Mouse (Mus musculus) CH12.LX (cell line): ENCODE data around the gene Poglut1. TPM values are rescaled to one million over a fixed set of nuclear protein-coding genes. Genes with fewer than 3 reads are reported as not detected.

Source experiments
- DNase-seq: peaks from one replicate; pipeline ENCODE4 v3.0.0-alpha.2; 2013; ENCODE audit errors: extremely low read depth
- H3K27ac ChIP-seq: 2 replicates; pipeline ENCODE4 v1.5.1; 2012; ENCODE audit warnings: low read depth, mild to moderate bottlenecking, control low read depth, moderate library complexity; ENCODE audit not compliant: insufficient read depth
- H3K27me3 ChIP-seq: replicated peaks from 2 replicates; pipeline ENCODE3; 2012; ENCODE audit warnings: inconsistent platforms
- H3K36me3 ChIP-seq, 2 experiments: replicated peaks in 1 of 2; 2 replicates each; pipeline versions ENCODE3 to v1.6.1; 2012; ENCODE audit warnings: inconsistent platforms in 1 of 2, low read length in 1 of 2, mild to moderate bottlenecking in 1 of 2, mixed read lengths in 1 of 2, moderate library complexity in 1 of 2; ENCODE audit not compliant: control insufficient read depth in 1 of 2, insufficient read depth in 1 of 2
- H3K4me1 ChIP-seq, 2 experiments: 2 replicates each; pipeline ENCODE4 v1.6.1; 2012; ENCODE audit warnings: inconsistent platforms in 1 of 2, moderate library complexity in 1 of 2; ENCODE audit not compliant: insufficient read depth in 2 of 2, control insufficient read depth in 1 of 2
- H3K4me2 ChIP-seq: 2 replicates; pipeline ENCODE4 v1.6.1; 2012; ENCODE audit warnings: low read depth, mild to moderate bottlenecking, control low read depth; ENCODE audit not compliant: poor library complexity, insufficient read depth, severe bottlenecking
- H3K4me3 ChIP-seq, 3 experiments: fragments of 150-350 bp in 1 of 3; sonication (generic) in 1 of 3; replicated peaks in 1 of 3; 2 replicates each; pipeline versions ENCODE3 to v1.5.1; 2011 to 2012; ENCODE audit warnings: low read depth in 2 of 3, low read length in 2 of 3, mild to moderate bottlenecking in 2 of 3, moderate library complexity in 2 of 3, control low read depth in 1 of 3, improper control_type of control experiment in 1 of 3, inconsistent platforms in 1 of 3, mixed read lengths in 1 of 3; ENCODE audit not compliant: poor library complexity in 1 of 3
- H3K79me2 ChIP-seq: replicated peaks from 2 replicates; pipeline ENCODE4 v1.6.1; 2012; ENCODE audit warnings: mild to moderate bottlenecking, moderate library complexity; ENCODE audit not compliant: control insufficient read depth, poor library complexity, insufficient read depth, severe bottlenecking; ENCODE audit errors: extremely low read depth
- H3K9ac ChIP-seq: 2 replicates; pipeline ENCODE4 v1.6.1; 2012; ENCODE audit warnings: low read depth, mild to moderate bottlenecking, control low read depth, moderate library complexity; ENCODE audit not compliant: insufficient read depth
- H3K9me3 ChIP-seq: replicated peaks from 2 replicates; pipeline ENCODE3; 2012; ENCODE audit warnings: low read length, inconsistent platforms, mixed read lengths
- CHD2 ChIP-seq: IDR thresholded peaks from 2 replicates; pipeline ENCODE4 v1.6.1; 2011; ENCODE audit warnings: low read length, improper control_type of control experiment
- CTCF ChIP-seq, 2 experiments: IDR thresholded peaks in 1 of 2; conservative IDR thresholded peaks in 1 of 2; 2 replicates each; pipeline ENCODE4 v1.5.1; 2011 to 2012; ENCODE audit warnings: low read depth in 2 of 2, low read length in 2 of 2, improper control_type of control experiment in 1 of 2, inconsistent platforms in 1 of 2, mild to moderate bottlenecking in 1 of 2, moderate library complexity in 1 of 2
- E2F4 ChIP-seq: IDR thresholded peaks from 2 replicates; pipeline ENCODE4 v1.6.1; 2011; ENCODE audit warnings: low read depth, low read length, improper control_type of control experiment; ENCODE audit not compliant: insufficient replicate concordance
- ELF1 ChIP-seq: IDR thresholded peaks from 2 replicates; pipeline ENCODE4 v1.6.1; 2014; ENCODE audit warnings: low read depth, mild to moderate bottlenecking, inconsistent platforms, low read length, improper control_type of control experiment
- EP300 ChIP-seq: IDR thresholded peaks from 2 replicates; pipeline ENCODE4 v1.6.1; 2011; ENCODE audit warnings: low read length, improper control_type of control experiment
- ETS1 ChIP-seq: conservative IDR thresholded peaks from 2 replicates; pipeline ENCODE4 v1.6.1; 2012; ENCODE audit warnings: low read depth, mild to moderate bottlenecking, inconsistent platforms, low read length, improper control_type of control experiment, moderate library complexity
- GABPA ChIP-seq: IDR thresholded peaks from 2 replicates; pipeline ENCODE4 v1.6.1; 2012; ENCODE audit warnings: low read depth, low read length, improper control_type of control experiment, inconsistent platforms; ENCODE audit not compliant: insufficient replicate concordance
- IRF4 ChIP-seq: IDR thresholded peaks from 2 replicates; pipeline ENCODE4 v1.6.1; 2014; ENCODE audit warnings: low read depth, mild to moderate bottlenecking, inconsistent platforms, low read length, improper control_type of control experiment
- MXI1 ChIP-seq: IDR thresholded peaks from 2 replicates; pipeline ENCODE4 v1.6.1; 2011; ENCODE audit warnings: mild to moderate bottlenecking, low read depth, low read length, improper control_type of control experiment
- MYC ChIP-seq: IDR thresholded peaks from 2 replicates; pipeline ENCODE4 v1.6.1; 2011; ENCODE audit warnings: low read depth, mild to moderate bottlenecking, improper control_type of control experiment, low read length
- NELFE ChIP-seq: IDR thresholded peaks from 2 replicates; pipeline ENCODE4 v1.6.1; 2011; ENCODE audit warnings: low read depth, low read length, improper control_type of control experiment
- NRF1 ChIP-seq: IDR thresholded peaks from 2 replicates; pipeline ENCODE4 v1.6.1; 2014; ENCODE audit warnings: low read depth, mild to moderate bottlenecking, inconsistent platforms, low read length, improper control_type of control experiment, moderate library complexity
- PAX5 ChIP-seq: IDR thresholded peaks from 2 replicates; pipeline ENCODE4 v1.6.1; 2012; ENCODE audit warnings: low read length, inconsistent platforms, mixed read lengths
- POLR2A ChIP-seq: IDR thresholded peaks from 2 replicates; pipeline ENCODE4 v1.6.1; 2011; ENCODE audit warnings: low read depth, mild to moderate bottlenecking, improper control_type of control experiment, low read length
- SIN3A ChIP-seq: IDR thresholded peaks from 2 replicates; pipeline ENCODE4 v1.6.1; 2012; ENCODE audit warnings: low read length, improper control_type of control experiment, inconsistent platforms
- SMC3 ChIP-seq: IDR thresholded peaks from 2 replicates; pipeline ENCODE4 v1.6.1; 2011; ENCODE audit warnings: low read depth, low read length, improper control_type of control experiment
- TBP ChIP-seq: conservative IDR thresholded peaks from 2 replicates; pipeline ENCODE4 v1.6.1; 2011; ENCODE audit warnings: low read depth, low read length, improper control_type of control experiment
- UBTF ChIP-seq: IDR thresholded peaks from 2 replicates; pipeline ENCODE4 v1.6.1; 2012; ENCODE audit warnings: low read depth, mild to moderate bottlenecking, inconsistent platforms, low read length, improper control_type of control experiment, moderate library complexity
- USF1 ChIP-seq: IDR thresholded peaks from 2 replicates; pipeline ENCODE4 v1.6.1; 2014; ENCODE audit warnings: low read depth, mild to moderate bottlenecking, inconsistent platforms, low read length, improper control_type of control experiment
- ZC3H11A ChIP-seq: IDR thresholded peaks from 2 replicates; pipeline ENCODE4 v1.6.1; 2012; ENCODE audit warnings: low read depth, mild to moderate bottlenecking, inconsistent platforms, low read length, improper control_type of control experiment
- ZKSCAN1 ChIP-seq: IDR thresholded peaks from 2 replicates; pipeline ENCODE4 v1.6.1; 2012; ENCODE audit warnings: low read depth, inconsistent platforms, low read length, improper control_type of control experiment, borderline replicate concordance
- dilution Hi-C: fragments of 300-500 bp; cut with MboI; formaldehyde crosslinking; loops from 2 replicates; pipeline ENCODE4 v1.14.3; 2020; ENCODE audit warnings: low sequenced_read_pairs; ENCODE audit not compliant: extremely low pct_unique_long_range_greater_than_20kb, extremely low pct_ligation_motif_present
- in situ Hi-C: fragments of 300-500 bp; cut with MboI; formaldehyde crosslinking; loops from 3 replicates; pipeline ENCODE4 v1.14.3; 2019; ENCODE audit warnings: low sequenced_read_pairs, low pct_ligation_motif_present, low pct_unique_long_range_greater_than_20kb, mixed read lengths
- polyA plus RNA-seq: library from polyadenylated mRNA; unstranded; fragments of >175 nt; gene quantifications from 2 replicates; pipeline ENCODE4 v1.2.1, GENCODE M21; 2012; ENCODE audit warnings: low read depth; ENCODE audit not compliant: insufficient read length
- total RNA-seq, 2 experiments: library from RNA; depleted of rRNA; stranded (reverse); fragments of 300-350 nt in 1 of 2; fragments of >200 nt in 1 of 2; gene quantifications; 2 replicates each; pipeline ENCODE4 v1.2.3; 2012 to 2014

The Poglut1 gene
- total and polyA plus RNA-seq, 3 experiments: 41.4 to 65.6 (median 54.7) TPM

DNA sequence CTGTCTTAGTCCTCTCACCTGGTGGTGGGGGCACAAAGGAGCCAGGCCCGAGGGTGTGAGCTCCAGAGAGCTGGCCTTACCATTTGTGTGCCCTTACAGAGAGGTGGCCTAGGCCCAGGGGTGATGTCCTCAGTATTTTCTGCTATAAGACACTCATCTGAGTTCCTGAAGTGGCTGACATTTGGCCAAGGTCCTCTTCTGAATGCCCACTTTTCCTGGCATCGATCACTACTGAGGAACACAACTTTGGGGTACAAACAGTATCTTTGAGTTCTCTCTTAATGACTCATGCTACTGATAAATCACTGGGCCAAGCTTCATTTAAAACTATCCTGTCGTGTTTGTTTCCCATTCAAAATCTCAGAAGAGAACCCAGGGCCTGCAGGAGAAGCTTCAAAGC lies 57.5 kb downstream of the Poglut1 start:
- Histone ChIP-seq H3K9me3 (no peaks in the 10 kb centered on the region), H3K36me3 (peaks cover 76 to 91% of the 10 kb centered on the region in 2 experiments), H3K4me3 (no peak overlapping the region), H3K27ac (no peak overlapping the region), H3K27me3 (no peaks in the 10 kb centered on the region), H3K4me1 (0 out of 4 replicates have a peak, but pooled peaks cover 0 to 3% of the 10 kb centered on the region in 2 experiments), H3K79me2 (peaks cover 2% of the 10 kb centered on the region; the same call in 1 of the 2 replicates), H3K9ac (no peak overlapping the region), H3K4me2 (no peak overlapping the region)
- in situ Hi-C loops (no loop called here), dilution Hi-C loops (no loop called here)
- TF ChIP-seq GABPA: no peak
- no peak for TF ChIP-seq ZC3H11A
- TF ChIP-seq TBP: no peak
- TF ChIP-seq PAX5: no peak
- no peak for TF ChIP-seq NRF1
- TF ChIP-seq SIN3A: no peak
- TF ChIP-seq USF1: no peak
- TF ChIP-seq ELF1: no peak
- TF ChIP-seq SMC3: no peak
- no peak for TF ChIP-seq MYC
- TF ChIP-seq CHD2: no peak
- TF ChIP-seq POLR2A: no peak
- no peak for TF ChIP-seq ETS1
- TF ChIP-seq MXI1: no peak
- no peak for TF ChIP-seq EP300
- TF ChIP-seq CTCF (conservative IDR thresholded peaks at IDR 0.05 in 1 of 2, IDR thresholded peaks at IDR 0.05 in 1 of 2; ENCODE audit: low read depth in 2 of 2, low read length in 2 of 2): no peak
- no peak for TF ChIP-seq IRF4
- TF ChIP-seq UBTF: no peak
- TF ChIP-seq NELFE: no peak
- no peak for DNase-seq

DNA sequence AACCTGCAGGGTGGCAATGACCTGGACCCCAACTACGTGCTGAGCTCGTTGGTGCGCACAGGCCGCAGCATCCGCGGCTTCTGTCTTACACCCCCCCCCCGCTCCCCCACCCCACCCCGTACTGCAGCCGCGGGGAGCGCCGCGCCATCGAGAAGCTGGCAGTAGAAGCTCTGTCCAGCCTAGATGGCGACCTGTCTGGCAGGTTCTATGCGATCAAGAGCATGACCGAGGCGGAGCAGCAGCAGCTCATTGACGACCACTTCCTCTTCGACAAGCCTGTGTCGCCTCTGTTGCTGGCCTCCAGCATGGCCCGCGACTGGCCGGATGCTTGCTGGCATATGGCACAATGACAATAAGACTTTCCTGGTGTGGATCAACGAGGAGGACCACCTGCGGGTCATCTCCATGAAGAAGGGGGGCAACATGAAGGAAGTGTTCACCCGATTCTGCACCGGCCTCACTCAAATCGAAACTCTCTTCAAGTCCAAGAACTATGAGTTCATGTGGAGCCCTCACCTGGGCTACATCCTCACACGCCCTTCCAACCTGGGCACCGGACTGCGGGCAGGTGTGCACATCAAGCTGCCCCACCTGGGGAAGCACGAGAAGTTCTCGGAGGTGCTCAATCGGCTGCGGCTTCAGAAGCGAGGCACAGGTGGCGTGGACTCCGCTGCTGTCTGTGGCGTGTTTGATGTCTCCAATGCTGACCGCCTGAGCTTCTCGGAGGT lies 66.3 kb downstream of the Poglut1 start:
- Histone ChIP-seq H3K27ac (no peak overlapping the region), H3K4me2 (no peak overlapping the region), H3K27me3 (no peaks in the 10 kb centered on the region), H3K9ac (no peak overlapping the region), H3K4me1 (peaks cover 0 to 20% of the 10 kb centered on the region in 2 experiments; a peak in 3 of 4 replicates), H3K4me3 (no peak overlapping the region), H3K79me2 (peaks cover 30% of the 10 kb centered on the region), H3K9me3 (no peaks in the 10 kb centered on the region)
- dilution Hi-C loops: no loop called here
- no peak for DNase-seq
- in situ Hi-C loops: no loop called here
- TF ChIP-seq EP300: no peak
- no peak for TF ChIP-seq NELFE
- no peak for TF ChIP-seq E2F4
- TF ChIP-seq IRF4: no peak
- no peak for TF ChIP-seq TBP
- TF ChIP-seq ZKSCAN1: no peak
- TF ChIP-seq, all 38 proteins: peak for 0
- peaks cover 81 to 96% of the 10 kb centered on the region in 2 experiments for H3K36me3 ChIP-seq
